Mouse (Mus musculus) liver, embryonic 12.5 days (tissue): ENCODE data around the gene Nudt22. TPM values are rescaled to one million over a fixed set of nuclear protein-coding genes. Genes with fewer than 3 reads are reported as not detected.

Experiments
- ATAC-seq: fragments of 200-750 bp; cut with Nextera tagmentation; 2 replicates; pipeline ENCODE4 v1.8.0; 2017; ENCODE audit warnings: moderate number of reproducible peaks, mild to moderate bottlenecking, moderate library complexity
- H3K27ac ChIP-seq: fragments of 300-500 bp; sonication (generic); 2 replicates; pipeline ENCODE4 v1.5.1; 2016; ENCODE audit warnings: mild to moderate bottlenecking
- H3K27me3 ChIP-seq: fragments of 300-500 bp; sonication (generic); replicated peaks from 2 replicates; pipeline ENCODE4 v1.6.1; 2016; ENCODE audit warnings: mild to moderate bottlenecking, moderate library complexity
- H3K36me3 ChIP-seq: fragments of 300-500 bp; sonication (generic); 2 replicates; pipeline ENCODE4 v1.6.1; 2016; ENCODE audit warnings: mild to moderate bottlenecking, moderate library complexity
- H3K4me1 ChIP-seq: fragments of 300-500 bp; sonication (generic); 2 replicates; pipeline ENCODE4 v1.6.1; 2016
- H3K4me2 ChIP-seq: fragments of 300-500 bp; sonication (generic); 2 replicates; pipeline ENCODE4 v1.6.1; 2016; ENCODE audit warnings: mild to moderate bottlenecking, moderate library complexity
- H3K4me3 ChIP-seq: fragments of 300-500 bp; sonication (generic); 2 replicates; pipeline ENCODE4 v1.5.1; 2016; ENCODE audit warnings: mild to moderate bottlenecking, moderate library complexity
- H3K9ac ChIP-seq: fragments of 300-500 bp; sonication (generic); 2 replicates; pipeline ENCODE4 v1.6.1; 2016; ENCODE audit warnings: mild to moderate bottlenecking, moderate library complexity
- H3K9me3 ChIP-seq: fragments of 300-500 bp; sonication (generic); replicated peaks from 2 replicates; pipeline ENCODE4 v1.6.1; 2016; ENCODE audit warnings: mild to moderate bottlenecking, moderate library complexity
- WGBS: fragments of 180-500 bp; shearing (Covaris S2); methylation state at CpG from one replicate; pipeline ENCODE4 v1.1.7; 2016; ENCODE audit not compliant: insufficient replicate concordance; 5-methylcytosine and 5-hydroxymethylcytosine counted together
- polyA plus RNA-seq: library from polyadenylated mRNA; unstranded; fragments of >200 nt; fragmentation: Nextera tagmentation; extraction: Ambion mirVana; gene quantifications from 2 replicates; pipeline ENCODE4 v1.2.1, GENCODE M21; 2016

The Nudt22 gene
- polyA plus RNA-seq, 1 experiment from 2014 or later: 10.0 TPM

DNA sequence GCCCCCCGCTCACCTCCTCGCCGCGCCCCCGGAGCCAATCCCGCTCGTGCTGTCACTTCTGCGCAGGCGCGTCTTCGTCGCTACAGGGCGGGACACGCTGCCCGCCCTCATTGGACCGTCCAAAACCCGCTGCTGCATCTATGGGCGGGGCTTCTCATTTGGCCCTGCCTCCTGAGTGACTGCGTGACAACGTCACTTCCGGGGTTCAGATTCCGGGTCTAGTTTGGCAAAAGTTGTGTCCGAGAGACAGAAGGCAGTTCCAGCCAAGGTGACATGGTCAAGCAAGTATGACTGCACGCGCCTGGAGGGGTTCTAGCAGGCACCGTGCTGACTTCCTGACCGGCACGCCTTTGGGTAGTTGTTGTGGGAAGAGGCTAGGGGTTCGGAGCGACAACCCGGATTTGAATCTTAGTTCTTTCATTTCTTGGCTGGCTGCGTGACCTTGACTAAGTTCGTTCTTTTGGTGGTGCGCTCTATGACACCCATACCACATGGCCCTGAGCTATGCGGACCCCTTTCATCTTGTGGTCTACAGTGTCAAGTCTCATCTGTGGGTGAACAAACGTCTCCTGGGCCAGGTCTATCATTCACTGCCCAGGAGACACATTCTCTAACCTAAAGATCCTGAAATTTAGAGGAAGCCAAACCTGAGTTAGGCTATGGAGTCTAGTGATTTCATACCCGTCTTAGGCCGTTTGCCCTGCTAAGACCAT lies 15.4 kb downstream of the Nudt22 start, which contains the start of gene Fkbp2:
Gene Fkbp2 (minus strand): TSS at position 121 of the 713 bp plus-strand sequence.
- Histone ChIP-seq H3K4me2 (peak within 1 kb of the TSS; percentile 98), H3K9ac (peak within 1 kb of the TSS; percentile 89), H3K27me3 (no peaks in the 10 kb centered on the region), H3K36me3 (peaks cover 61% of the 10 kb centered on the region), H3K4me3 (peak within 1 kb of the TSS; percentile 82), H3K4me1 (peaks cover 65% of the 10 kb centered on the region), H3K9me3 (no peaks in the 10 kb centered on the region), H3K27ac (peak within 1 kb of the TSS; percentile 94)
- WGBS: 1% methylated on average over 38 of the region's 38 CpGs
- peak; percentile 82 for ATAC-seq

DNA sequence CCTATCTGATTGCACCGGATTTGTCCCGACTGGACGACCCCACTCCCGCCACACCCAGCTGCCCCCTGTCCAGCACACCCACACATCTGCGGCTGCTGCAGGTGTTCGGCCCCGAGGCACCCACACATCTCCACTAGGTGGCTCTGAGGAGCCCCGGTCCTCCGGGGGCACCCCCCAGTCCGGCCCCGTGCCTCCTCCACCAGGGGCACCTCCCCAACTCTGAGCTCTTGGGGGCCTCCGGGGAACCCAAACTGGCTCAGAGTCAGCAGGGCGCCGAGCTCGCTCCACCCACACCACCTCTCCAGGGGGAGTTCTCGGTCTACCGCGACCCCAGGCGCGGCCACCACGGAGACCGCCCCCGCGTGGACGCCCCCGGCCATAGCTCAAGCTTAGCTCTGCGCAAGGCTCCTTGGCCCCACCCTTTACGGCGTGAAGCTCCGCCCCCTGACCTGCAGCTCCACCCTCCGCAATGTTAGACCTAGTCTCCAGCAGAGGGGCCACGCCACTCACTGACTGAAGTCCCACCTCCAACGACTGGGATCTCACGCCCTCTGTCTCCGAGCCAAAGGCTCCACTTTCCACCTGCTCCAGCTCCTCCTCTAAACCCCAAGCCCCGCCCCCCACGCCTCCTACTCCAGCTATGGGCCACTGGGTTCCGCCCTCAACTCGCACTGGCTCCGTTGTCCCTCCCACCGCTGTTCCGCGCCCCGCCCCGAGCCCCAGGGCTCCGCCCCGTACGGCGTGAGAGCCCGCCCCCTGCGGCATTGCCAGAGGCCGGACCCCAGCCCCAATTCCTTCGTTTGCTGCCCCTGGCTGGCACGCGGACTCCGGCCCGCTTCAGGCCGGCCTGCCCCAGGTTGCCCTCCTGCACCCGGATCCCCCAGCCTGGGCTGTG lies 16.2 kb downstream of the Nudt22 start:
- peaks cover 53% of the 10 kb centered on the region for H3K36me3 ChIP-seq
- 1% methylated on average over 59 of the region's 59 CpGs for WGBS
- H3K27me3 ChIP-seq: no peaks in the 10 kb centered on the region
- H3K9me3 ChIP-seq: no peaks in the 10 kb centered on the region
- H3K9ac ChIP-seq: peak overlapping the region; percentile 89
- H3K4me2 ChIP-seq: peak overlapping the region; percentile 98
- H3K27ac ChIP-seq: peak overlapping the region; percentile 94
- peak; percentile 87 for ATAC-seq
- peak overlapping the region; percentile 82 for H3K4me3 ChIP-seq
- peaks cover 64% of the 10 kb centered on the region for H3K4me1 ChIP-seq

GRCm38 (mm10) chr19:6979001-6979479 lies 16.9 kb downstream of the Nudt22 start:
- Histone ChIP-seq H3K27ac (peak overlapping the region; percentile 94), H3K4me1 (peaks cover 69% of the 10 kb centered on the region), H3K9ac (peak overlapping the region; percentile 89), H3K4me3 (peak overlapping the region; percentile 82), H3K4me2 (peak overlapping the region; percentile 98), H3K9me3 (no peaks in the 10 kb centered on the region), H3K27me3 (no peaks in the 10 kb centered on the region), H3K36me3 (peaks cover 48% of the 10 kb centered on the region)
- no peak for ATAC-seq
- WGBS: 5% methylated on average over 11 of the region's 11 CpGs

DNA sequence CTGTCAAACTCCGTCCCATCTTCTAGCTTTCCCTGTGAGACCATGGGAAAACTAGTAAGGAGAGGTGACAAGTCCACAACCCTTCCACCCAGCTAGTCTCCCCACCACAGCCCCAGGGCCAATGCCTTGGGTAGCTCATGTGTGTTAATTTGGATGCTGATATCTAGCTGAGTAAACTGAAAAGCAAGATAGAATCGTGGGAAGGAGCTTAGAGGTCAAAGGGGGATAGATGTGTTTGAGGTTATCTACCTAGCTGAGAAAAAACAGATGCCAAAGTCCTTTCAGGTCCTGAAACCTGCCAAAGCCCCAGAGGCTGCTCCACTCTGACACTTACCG lies 17.3 kb downstream of the Nudt22 start:
- Histone ChIP-seq H3K9ac (peak overlapping the region; percentile 89), H3K4me1 (peaks cover 74% of the 10 kb centered on the region), H3K27me3 (no peaks in the 10 kb centered on the region), H3K36me3 (peaks cover 44% of the 10 kb centered on the region), H3K9me3 (no peaks in the 10 kb centered on the region), H3K27ac (peak overlapping the region; percentile 94), H3K4me3 (peak overlapping the region; percentile 82), H3K4me2 (peak overlapping the region; percentile 98)
- 28% methylated on average over 3 of the region's 3 CpGs for WGBS
- no peak for ATAC-seq

DNA sequence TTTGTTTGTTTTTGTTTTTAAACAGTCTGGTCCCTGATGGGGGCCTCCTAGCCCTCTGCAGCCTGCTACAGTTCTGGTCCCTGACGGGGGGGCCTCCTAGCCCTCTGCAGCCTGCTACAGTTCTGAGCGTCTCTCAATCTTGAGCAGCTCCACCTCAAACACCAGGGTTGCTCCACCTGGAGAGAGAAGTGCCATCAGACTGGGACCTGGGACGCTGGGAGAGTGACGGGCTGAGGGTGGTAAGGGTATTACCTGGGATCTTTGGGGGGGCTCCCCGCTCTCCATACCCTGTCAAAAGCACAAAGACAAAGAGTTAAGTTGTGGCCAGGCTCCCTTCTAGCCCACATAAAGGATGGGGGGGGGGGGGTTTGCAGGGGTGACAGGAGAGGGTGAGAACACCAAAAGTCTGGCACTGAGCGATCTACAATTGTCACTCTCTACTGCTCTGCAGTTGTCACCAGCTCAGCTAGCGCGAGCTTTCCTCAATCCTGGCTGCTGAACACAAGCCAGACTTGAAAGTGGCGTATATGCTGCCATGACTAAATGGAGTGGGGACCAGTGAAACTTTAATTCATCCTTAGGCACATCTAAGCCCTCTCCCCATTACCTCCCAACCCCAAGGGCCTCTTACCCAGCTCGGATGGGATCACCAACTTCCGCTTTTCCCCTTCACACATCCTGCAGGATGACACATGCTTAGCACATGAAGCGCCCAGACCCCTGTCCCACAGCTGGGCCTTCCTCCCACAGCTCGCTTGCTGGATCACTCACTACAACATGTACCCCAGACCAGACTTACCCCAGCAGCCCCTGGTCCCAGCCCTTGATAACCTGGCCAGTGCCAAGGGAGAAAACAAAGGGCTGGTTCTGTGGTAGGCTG lies 17.9 kb downstream of the Nudt22 start:
- H3K27ac ChIP-seq: peak overlapping the region; percentile 94

DNA sequence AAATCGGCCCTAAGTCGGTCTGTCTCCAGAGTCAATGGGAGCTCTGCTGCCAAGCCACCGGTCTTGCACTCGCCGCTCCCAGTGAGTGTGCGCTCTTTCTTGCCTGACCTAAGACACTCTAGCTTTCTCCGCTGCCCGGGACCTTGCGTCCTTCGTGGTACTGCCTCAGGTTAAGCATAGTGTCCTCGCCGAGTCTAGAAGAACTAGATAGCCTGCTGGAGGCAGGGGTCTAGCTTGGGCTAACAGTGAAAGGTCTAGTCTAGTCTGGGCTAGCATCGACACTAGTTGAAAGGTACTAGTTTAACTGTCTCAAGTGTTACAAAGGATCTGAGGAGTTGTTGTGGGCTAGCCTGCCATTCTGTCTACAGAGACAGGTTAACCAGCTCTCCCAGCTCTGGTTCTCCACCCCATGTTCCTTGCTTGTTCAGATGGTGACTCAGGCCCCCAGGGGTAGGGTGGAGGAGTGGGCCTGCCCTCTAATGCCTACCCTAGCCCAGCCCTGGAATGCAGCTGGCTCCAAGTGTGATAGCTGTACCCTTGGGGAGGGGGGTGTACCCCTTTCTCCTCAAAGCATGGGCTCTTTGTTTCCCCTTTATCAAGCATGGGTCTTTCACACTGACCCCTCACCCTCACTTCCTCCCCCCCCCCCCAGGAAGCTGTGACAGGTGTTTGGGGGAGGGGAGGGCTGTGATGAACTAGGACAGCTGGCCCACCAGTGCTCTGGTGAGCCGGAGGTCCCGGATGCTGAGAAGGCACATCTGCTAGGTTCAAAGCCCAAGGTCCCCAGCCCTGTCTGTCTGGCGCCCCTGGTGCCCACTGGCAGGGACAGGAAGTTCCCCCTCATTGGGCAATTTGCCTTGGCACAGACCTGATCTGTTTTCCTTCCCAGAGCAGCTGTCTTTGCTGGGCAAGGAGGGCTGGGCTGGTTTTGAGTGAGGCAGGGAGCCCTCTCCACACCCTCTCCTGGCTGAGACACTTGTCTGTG lies 20.1 kb downstream of the Nudt22 start, which contains the start of gene Plcb3:
Gene Plcb3 (minus strand): TSS at position 934 of the 985 bp plus-strand sequence.
- ATAC-seq: no peak

More for the DNA sequence above, 17.9 kb downstream of the Nudt22 start:
- peak overlapping the region; percentile 98 for H3K4me2 ChIP-seq
- peak overlapping the region; percentile 89 for H3K9ac ChIP-seq
- ATAC-seq: no peak
- WGBS: 79% methylated on average over 13 of the region's 13 CpGs
- no peaks in the 10 kb centered on the region for H3K27me3 ChIP-seq
- H3K4me3 ChIP-seq: peak overlapping the region; percentile 82
- no peaks in the 10 kb centered on the region for H3K9me3 ChIP-seq
- H3K36me3 ChIP-seq: peaks cover 39% of the 10 kb centered on the region
- peaks cover 78% of the 10 kb centered on the region for H3K4me1 ChIP-seq

GRCm38 (mm10) chr19:6974211-6975205 lies 21.4 kb downstream of the Nudt22 start, which contains the start of gene Ppp1r14b:
Gene Ppp1r14b, plus strand, starts transcription at chr19:6974968.
- under 1% methylated on average over 66 of the region's 84 CpGs for WGBS
- ATAC-seq: peak; percentile 74
- H3K4me1 ChIP-seq: peaks cover 92% of the 10 kb centered on the region
- H3K27me3 ChIP-seq: no peaks in the 10 kb centered on the region
- peak within 1 kb of the TSS; percentile 75 for H3K4me3 ChIP-seq
- H3K9ac ChIP-seq: peak within 1 kb of the TSS; percentile 82
- peak within 1 kb of the TSS; percentile 88 for H3K27ac ChIP-seq
- peaks cover 28% of the 10 kb centered on the region for H3K36me3 ChIP-seq
- peak within 1 kb of the TSS; percentile 91 for H3K4me2 ChIP-seq
- H3K9me3 ChIP-seq: no peaks in the 10 kb centered on the region

More for the DNA sequence above, 20.1 kb downstream of the Nudt22 start, which contains the start of gene Plcb3:
- H3K9ac ChIP-seq: peak within 1 kb of the TSS; percentile 82
- H3K4me1 ChIP-seq: peaks cover 82% of the 10 kb centered on the region
- peaks cover 28% of the 10 kb centered on the region for H3K36me3 ChIP-seq
- H3K27ac ChIP-seq: peak within 1 kb of the TSS; percentile 94
- no peaks in the 10 kb centered on the region for H3K27me3 ChIP-seq
- WGBS: 1% methylated on average over 16 of the region's 16 CpGs
- H3K4me3 ChIP-seq: peak within 1 kb of the TSS; percentile 75
- peak within 1 kb of the TSS; percentile 91 for H3K4me2 ChIP-seq
- no peaks in the 10 kb centered on the region for H3K9me3 ChIP-seq

DNA sequence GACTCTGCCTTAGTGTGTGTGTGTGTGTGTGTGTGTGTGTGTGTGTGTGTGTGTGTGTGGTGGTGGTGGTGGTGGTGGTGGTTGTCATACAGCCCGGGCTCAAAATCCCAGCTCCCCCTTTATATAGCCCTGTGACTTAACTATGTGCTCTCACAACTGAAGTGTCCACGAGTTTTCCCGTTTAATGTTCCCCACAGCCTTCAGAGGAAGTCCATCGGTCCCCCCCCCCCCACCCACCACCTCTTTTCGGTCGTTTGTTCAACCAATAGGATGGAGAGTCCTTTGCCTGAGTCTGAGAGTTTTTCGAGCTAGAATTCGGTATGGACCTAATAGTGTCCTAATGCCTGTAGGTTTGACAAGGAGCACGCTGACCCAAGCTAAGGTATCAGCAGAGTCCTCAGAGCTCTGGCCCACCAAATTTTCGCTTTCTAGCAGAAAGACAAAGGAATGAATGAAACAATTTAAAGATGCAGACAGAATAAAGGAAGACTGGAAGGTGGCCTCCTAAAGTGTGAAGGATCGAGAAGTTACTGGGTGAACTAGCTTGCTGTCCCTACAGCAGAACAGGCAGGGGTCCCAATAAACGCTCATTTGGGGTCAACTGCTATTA lies 22.2 kb downstream of the Nudt22 start:
- 30% methylated on average over 11 of the region's 12 CpGs for WGBS
- Histone ChIP-seq H3K9ac (peak overlapping the region; percentile 82), H3K4me3 (peak overlapping the region; percentile 75), H3K36me3 (peaks cover 25% of the 10 kb centered on the region), H3K9me3 (no peaks in the 10 kb centered on the region), H3K4me2 (peak overlapping the region; percentile 91), H3K27me3 (no peaks in the 10 kb centered on the region), H3K27ac (peak overlapping the region; percentile 88), H3K4me1 (peaks cover 92% of the 10 kb centered on the region)
- ATAC-seq: no peak

DNA sequence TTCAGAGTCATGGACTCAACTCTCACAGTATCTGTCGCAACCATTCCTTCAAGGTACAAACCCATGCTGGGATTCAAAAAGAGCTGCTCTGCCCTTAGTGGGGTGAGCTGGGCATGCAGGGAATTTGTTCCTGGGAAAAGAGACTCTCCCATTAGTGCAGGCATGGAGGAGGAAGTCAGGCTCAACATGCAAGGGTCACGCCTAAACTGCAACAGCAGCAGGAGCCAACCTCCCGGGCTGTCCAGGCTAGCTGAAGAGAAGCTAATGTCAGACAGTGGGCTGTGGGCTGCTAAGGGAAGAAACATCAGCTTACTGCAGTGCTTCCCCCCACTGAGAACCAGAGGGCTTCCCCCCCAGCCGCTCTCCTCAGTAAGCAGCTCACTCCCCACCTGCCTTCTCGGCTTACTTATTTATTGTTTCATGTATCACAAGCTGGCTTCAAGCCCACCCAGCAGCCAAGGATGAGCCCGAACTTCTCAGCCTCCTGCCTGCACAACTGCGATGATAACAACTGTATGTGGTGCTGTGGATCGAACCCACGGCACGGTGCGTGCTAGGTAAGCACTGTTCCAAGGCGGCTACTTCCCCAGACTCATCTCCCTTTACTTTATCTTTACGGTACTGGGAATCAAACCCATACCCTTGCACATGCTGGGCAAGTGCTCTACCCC lies 23.5 kb downstream of the Nudt22 start:
- peaks cover 89% of the 10 kb centered on the region for H3K4me1 ChIP-seq
- H3K36me3 ChIP-seq: peaks cover 12% of the 10 kb centered on the region
- WGBS: 75% methylated on average over 13 of the region's 13 CpGs
- H3K9me3 ChIP-seq: no peaks in the 10 kb centered on the region
- ATAC-seq: no peak
- H3K4me3 ChIP-seq: no peak overlapping the region
- H3K27me3 ChIP-seq: peaks cover 8% of the 10 kb centered on the region; the same call in 1 of the 2 replicates
- no peak overlapping the region for H3K4me2 ChIP-seq
- H3K9ac ChIP-seq: no peak overlapping the region
- peak overlapping the region; percentile 46; the same call in 1 of the 2 replicates for H3K27ac ChIP-seq
